Mouse (Mus musculus): ENCODE data around the gene Rnf222. TPM values are rescaled to one million over a fixed set of nuclear protein-coding genes. Genes with fewer than 3 reads are reported as not detected.

The Rnf222 gene
- polyA plus RNA-seq, 1 experiment from 2014 or later: 0.15 TPM

DNA sequence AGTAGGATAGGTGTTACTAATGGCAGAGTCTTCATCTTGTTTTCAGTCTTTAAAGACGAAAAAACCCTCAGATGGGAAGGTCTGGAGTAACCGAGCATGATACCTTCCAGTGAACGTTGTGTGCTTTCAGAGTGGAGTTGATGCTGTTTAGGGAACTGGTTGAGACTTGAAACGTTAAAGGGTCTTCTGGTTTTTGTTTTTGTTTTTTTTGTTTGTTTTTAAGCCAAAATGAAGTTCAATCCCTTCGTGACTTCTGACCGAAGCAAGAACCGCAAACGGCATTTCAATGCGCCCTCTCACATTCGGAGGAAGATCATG lies 13.7 kb downstream of the Rnf222 start:
- Histone ChIP-seq H3K27me3 (replicated peaks) (peaks cover 10% of the 10 kb centered on the region), H3K9ac (peak overlapping the region; percentile 93), H3K9me3 (no peaks in the 10 kb centered on the region), H3K4me1 (peaks cover 13% of the 10 kb centered on the region), H3K27ac (replicated peaks) (peak overlapping the region; percentile 90), H3K4me3 (peak overlapping the region; percentile 78), H3K4me2 (peak overlapping the region; percentile 82), H3K36me3 (peaks cover 46% of the 10 kb centered on the region)
- ATAC-seq (ENCODE audit: extremely low read depth, insufficient number of reproducible peaks, low FRiP score, low TSS enrichment): no peak
- WGBS: under 1% methylated on average over 10 of the region's 10 CpGs

DNA sequence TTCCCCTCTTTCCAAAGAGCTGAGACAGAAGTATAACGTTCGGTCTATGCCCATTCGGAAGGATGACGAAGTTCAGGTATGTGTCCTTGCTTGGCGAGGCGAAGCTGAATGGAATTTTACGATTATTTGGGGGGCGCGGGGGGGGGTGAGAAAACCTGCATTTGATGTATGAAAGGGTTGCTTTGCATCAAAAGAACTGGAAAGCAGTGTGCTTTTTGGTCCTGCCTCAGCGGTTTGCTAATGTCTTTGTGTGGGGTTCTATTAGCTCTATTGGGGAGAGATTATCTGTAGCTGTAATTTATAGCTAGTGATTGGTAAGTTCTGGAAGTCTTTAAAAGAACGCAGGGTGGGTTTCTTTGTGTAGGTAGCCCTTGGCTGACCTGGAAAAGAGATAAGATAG lies 14.0 kb downstream of the Rnf222 start:
- H3K4me2 ChIP-seq: peak overlapping the region; percentile 82
- WGBS: 2% methylated on average over 11 of the region's 11 CpGs
- H3K9ac ChIP-seq: peak overlapping the region; percentile 93
- H3K27ac ChIP-seq (replicated peaks): no peak overlapping the region
- H3K27me3 ChIP-seq (replicated peaks): peaks cover 10% of the 10 kb centered on the region
- H3K4me1 ChIP-seq: peaks cover 13% of the 10 kb centered on the region
- no peaks in the 10 kb centered on the region for H3K9me3 ChIP-seq
- peaks cover 50% of the 10 kb centered on the region for H3K36me3 ChIP-seq
- no peak for ATAC-seq (ENCODE audit: extremely low read depth, insufficient number of reproducible peaks, low FRiP score, low TSS enrichment)
- peak overlapping the region; percentile 78 for H3K4me3 ChIP-seq

DNA sequence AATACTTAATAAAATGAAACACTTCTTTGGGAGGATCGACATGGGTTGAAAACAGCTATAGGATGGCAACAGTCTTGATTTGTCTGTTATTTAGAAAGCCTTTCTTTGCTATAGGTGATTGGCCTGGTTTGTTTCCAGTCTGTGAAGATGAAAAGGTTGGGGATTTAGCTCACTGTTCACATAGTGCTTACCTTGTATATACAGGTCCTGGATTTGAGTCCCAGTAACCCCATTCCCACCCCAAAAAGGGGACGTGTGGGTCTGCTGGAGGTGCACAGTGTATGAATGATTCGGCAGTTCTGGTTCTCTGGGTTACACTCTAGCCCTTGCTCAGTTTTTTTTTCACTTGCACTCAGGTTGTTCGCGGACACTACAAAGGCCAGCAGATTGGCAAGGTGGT lies 14.5 kb downstream of the Rnf222 start:
- 84% methylated on average over 5 of the region's 5 CpGs for WGBS
- H3K27ac ChIP-seq (replicated peaks): no peak overlapping the region
- peak overlapping the region; percentile 93 for H3K9ac ChIP-seq
- peaks cover 50% of the 10 kb centered on the region for H3K36me3 ChIP-seq
- no peak for ATAC-seq (ENCODE audit: extremely low read depth, insufficient number of reproducible peaks, low FRiP score, low TSS enrichment)
- peaks cover 10% of the 10 kb centered on the region for H3K27me3 ChIP-seq (replicated peaks)
- no peaks in the 10 kb centered on the region for H3K9me3 ChIP-seq
- peak overlapping the region; percentile 78 for H3K4me3 ChIP-seq
- peak overlapping the region; percentile 82 for H3K4me2 ChIP-seq
- H3K4me1 ChIP-seq: peaks cover 13% of the 10 kb centered on the region

DNA sequence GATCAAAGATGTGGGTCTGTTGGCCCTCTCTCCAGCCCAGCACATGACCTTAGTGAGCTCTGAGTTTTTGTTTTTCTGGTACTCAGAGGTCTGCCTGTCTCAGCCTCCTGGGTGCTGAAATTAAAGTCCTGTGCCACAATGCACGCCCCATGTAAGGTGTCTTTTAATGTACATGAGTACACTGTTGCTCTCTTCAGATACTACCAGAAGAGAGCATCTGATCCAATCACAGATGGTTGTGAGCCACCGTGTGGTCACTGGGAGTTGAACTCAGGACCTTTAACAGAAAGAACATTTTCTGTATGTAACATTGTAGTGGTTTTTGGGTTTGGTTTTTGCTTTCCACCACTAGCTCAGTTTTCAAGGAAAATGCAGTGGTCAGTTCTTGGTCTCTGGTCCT lies 15.4 kb downstream of the Rnf222 start:
- no peak for ATAC-seq (ENCODE audit: extremely low read depth, insufficient number of reproducible peaks, low FRiP score, low TSS enrichment)
- Histone ChIP-seq H3K27ac (replicated peaks) (no peak overlapping the region), H3K9me3 (no peaks in the 10 kb centered on the region), H3K9ac (no peak overlapping the region), H3K27me3 (replicated peaks) (peaks cover 10% of the 10 kb centered on the region), H3K4me2 (no peak overlapping the region), H3K4me3 (no peak overlapping the region), H3K36me3 (peaks cover 50% of the 10 kb centered on the region), H3K4me1 (peaks cover 16% of the 10 kb centered on the region)
- WGBS: 87% methylated on average over 2 of the region's 2 CpGs

DNA sequence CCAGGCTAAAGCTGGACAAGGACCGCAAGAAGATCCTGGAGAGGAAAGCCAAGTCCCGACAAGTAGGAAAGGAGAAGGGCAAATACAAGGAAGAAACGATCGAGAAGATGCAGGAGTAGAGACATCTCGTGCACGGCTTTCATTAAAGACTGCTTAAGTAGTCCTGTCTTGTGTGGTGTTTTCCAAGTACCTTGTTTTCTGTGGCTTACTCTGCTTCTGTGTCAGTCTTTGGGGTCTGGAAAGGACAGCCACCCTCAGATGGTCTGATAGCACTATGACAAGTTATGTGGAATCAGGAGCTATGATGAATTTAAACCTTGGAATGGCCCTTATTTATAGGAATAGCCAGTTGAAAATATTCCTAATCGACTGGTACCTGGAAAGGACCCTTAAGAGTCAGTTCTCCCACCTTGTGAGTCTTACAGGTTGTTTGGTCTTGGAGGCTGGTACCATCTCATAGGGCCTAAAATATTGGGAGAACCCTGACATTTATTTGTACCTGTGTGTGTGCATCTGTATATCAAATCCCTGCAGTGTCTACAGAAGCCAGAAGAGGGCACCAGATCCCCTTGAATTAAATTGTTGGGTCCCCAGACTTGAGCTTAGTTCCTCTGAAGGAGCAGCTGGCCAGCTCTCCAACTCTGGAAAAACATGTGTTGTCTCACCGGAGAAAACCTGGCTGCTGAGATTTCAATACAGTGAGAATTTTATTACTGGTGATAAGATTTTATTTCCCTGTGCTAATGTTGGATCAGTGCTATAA lies 16.2 kb downstream of the Rnf222 start:
- Histone ChIP-seq H3K36me3 (peaks cover 50% of the 10 kb centered on the region), H3K27ac (replicated peaks) (no peak overlapping the region), H3K4me3 (no peak overlapping the region), H3K27me3 (replicated peaks) (peaks cover 7% of the 10 kb centered on the region), H3K9me3 (no peaks in the 10 kb centered on the region), H3K9ac (no peak overlapping the region), H3K4me1 (peaks cover 23% of the 10 kb centered on the region), H3K4me2 (no peak overlapping the region)
- 83% methylated on average over 8 of the region's 8 CpGs for WGBS
- ATAC-seq (ENCODE audit: extremely low read depth, insufficient number of reproducible peaks, low FRiP score, low TSS enrichment): no peak

DNA sequence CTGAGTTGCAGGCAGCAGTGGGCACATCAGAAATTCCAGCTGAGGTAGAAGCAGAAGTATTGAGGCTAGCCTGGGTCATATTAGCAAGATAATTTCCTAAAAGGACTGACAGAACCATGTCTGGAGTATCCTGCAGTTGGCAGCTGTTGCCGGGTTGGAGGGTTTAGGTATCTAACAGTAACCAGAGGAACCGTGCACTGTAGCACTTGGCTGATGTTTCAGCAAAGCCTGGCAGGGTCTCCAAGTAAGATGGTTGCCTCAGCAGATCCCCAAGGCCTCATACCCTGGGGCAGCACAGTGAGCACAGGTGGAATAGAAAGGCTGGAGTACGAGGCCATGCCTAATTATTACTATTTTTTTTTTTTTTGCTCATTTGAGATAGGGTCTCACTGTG lies 16.8 kb downstream of the Rnf222 start:
- Histone ChIP-seq H3K9ac (no peak overlapping the region), H3K4me2 (no peak overlapping the region), H3K4me3 (no peak overlapping the region), H3K27me3 (replicated peaks) (peaks cover under 1% of the 10 kb centered on the region), H3K4me1 (peaks cover 23% of the 10 kb centered on the region), H3K27ac (replicated peaks) (no peak overlapping the region), H3K9me3 (no peaks in the 10 kb centered on the region), H3K36me3 (peaks cover 50% of the 10 kb centered on the region)
- no peak for ATAC-seq (ENCODE audit: extremely low read depth, insufficient number of reproducible peaks, low FRiP score, low TSS enrichment)
- 92% methylated on average over 3 of the region's 3 CpGs for WGBS

DNA sequence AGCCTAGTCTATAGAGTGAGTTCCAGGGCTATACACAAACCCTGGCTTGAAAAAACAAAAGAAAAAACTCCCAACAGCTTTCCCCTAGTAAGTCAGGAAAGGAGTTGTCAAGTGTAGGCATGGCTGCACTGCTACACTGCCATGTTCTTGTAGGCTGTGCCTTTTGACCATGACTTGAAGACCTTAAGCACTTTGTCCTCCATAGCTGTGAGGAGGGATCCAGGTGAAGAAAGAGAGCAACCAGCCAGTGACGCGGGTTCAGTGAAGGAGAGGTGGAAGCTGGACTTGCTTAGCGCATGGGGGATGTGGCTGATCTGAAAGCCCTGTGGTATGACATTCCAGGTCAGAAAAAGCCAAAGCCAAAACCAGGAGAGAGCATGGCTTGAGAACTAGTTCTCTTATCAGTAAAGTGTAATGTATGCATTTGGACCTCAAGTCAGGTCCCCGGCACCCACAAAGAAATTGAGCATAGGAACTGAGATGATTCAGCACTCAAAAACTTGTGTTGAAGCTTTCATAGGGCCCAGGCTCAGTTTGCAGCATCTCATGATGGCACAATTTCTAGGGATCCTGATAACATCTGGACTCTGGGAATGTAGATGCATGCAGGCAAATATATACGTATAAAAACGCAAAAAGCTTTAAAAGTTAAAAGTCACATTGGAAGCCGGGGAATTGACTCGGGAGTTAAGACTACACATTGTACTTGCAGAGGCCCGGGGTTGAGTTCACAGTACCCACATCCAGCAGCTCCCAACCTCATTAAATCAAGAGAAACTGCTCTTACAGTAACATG lies 17.5 kb downstream of the Rnf222 start:
- no peaks in the 10 kb centered on the region for H3K27me3 ChIP-seq (replicated peaks)
- no peak for ATAC-seq (ENCODE audit: extremely low read depth, insufficient number of reproducible peaks, low FRiP score, low TSS enrichment)
- no peak overlapping the region for H3K4me3 ChIP-seq
- peaks cover 20% of the 10 kb centered on the region for H3K4me1 ChIP-seq
- peak overlapping the region; percentile 48; the same call in 1 of the 2 replicates for H3K27ac ChIP-seq (replicated peaks)
- 87% methylated on average over 9 of the region's 9 CpGs for WGBS
- H3K9me3 ChIP-seq: no peaks in the 10 kb centered on the region
- no peak overlapping the region for H3K4me2 ChIP-seq
- H3K9ac ChIP-seq: no peak overlapping the region
- peaks cover 50% of the 10 kb centered on the region for H3K36me3 ChIP-seq

DNA sequence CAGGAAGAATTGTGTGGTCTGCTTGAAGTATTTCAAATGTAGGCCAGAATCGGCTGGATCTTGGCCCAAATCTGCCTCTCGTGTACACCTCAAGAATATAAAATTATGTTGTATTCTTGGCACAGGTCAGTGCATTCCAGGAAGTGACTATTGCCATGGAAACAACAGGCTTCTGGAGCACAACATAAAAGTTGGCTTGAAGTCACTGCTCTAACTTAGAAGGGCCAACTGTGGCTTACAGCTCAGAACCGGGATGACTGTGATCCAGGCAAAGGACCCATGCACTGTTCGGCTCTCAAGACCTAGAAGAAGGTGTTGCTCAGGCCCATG lies 18.1 kb downstream of the Rnf222 start:
- Histone ChIP-seq H3K9me3 (no peaks in the 10 kb centered on the region), H3K4me3 (no peak overlapping the region), H3K4me1 (peaks cover 19% of the 10 kb centered on the region), H3K9ac (no peak overlapping the region), H3K27ac (replicated peaks) (0 out of 2 replicates have a peak overlapping the region, but pooled peaks have one; percentile 24), H3K36me3 (peaks cover 50% of the 10 kb centered on the region), H3K27me3 (replicated peaks) (no peaks in the 10 kb centered on the region), H3K4me2 (no peak overlapping the region)
- 67% methylated on average over 4 of the region's 4 CpGs for WGBS
- no peak for ATAC-seq (ENCODE audit: extremely low read depth, insufficient number of reproducible peaks, low FRiP score, low TSS enrichment)

DNA sequence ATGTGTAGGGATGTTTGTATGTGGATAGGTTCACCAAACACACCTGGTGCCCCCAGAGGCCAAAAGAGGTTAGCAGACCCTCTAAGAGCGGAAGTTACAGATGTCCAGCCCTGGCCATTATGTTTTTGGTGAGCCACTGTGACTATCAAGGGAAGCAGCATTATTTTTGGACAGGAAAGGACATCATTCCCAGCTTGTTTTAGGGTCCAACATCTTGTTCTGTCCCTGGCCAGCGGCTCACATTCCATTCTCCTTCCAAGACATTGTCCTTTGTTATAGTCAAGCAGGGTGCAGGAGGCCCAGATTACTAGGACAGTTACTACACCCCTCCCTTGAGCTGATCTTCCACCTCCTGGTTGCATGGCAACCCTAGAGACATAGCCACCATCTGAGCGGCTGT lies 18.9 kb downstream of the Rnf222 start:
- ATAC-seq (ENCODE audit: extremely low read depth, insufficient number of reproducible peaks, low FRiP score, low TSS enrichment): no peak
- no peak overlapping the region for H3K9ac ChIP-seq
- no peaks in the 10 kb centered on the region for H3K9me3 ChIP-seq
- peaks cover 18% of the 10 kb centered on the region for H3K4me1 ChIP-seq
- H3K27me3 ChIP-seq (replicated peaks): no peaks in the 10 kb centered on the region
- no peak overlapping the region for H3K4me2 ChIP-seq
- peaks cover 50% of the 10 kb centered on the region for H3K36me3 ChIP-seq
- no peak overlapping the region for H3K27ac ChIP-seq (replicated peaks)
- H3K4me3 ChIP-seq: no peak overlapping the region
- 79% methylated on average over 3 of the region's 3 CpGs for WGBS

DNA sequence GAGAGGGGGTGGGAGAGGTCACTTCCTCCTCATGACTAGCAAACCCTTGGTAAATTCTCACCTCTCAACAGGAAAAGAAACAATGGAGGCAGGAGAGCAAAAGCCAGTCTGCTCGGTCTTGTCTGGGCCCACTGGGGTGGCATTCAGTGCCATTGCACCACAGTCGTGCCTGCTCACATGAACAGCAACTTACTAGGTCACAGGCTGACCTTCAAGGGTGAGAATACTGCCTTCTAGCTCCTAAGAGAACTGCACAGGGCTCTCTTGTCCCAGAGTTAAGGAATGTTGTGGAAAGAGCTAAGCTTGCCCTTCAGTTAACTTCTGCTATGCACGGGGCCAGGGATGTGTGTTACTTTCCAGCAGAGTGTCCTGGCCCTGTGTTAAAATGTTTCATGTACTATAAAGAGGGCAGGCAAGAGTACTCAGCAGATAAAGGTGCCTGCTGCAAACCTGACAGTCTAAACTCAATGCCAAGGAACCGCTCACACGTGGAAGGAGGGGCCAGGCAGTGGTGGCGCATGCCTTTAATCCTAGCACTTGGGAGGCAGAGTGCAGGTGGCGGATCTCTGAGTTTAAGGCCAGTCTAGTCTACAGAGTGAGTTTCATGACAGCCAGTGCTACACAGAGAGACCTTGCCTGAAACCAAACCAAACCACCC lies 20.6 kb downstream of the Rnf222 start:
- WGBS: 36% methylated on average over 7 of the region's 7 CpGs
- peaks cover 34% of the 10 kb centered on the region for H3K36me3 ChIP-seq
- H3K9ac ChIP-seq: peak overlapping the region; percentile 38; the same call in 1 of the 2 replicates
- peaks cover 9% of the 10 kb centered on the region for H3K4me1 ChIP-seq
- peak overlapping the region; percentile 55 for H3K27ac ChIP-seq (replicated peaks)
- no peak for ATAC-seq (ENCODE audit: extremely low read depth, insufficient number of reproducible peaks, low FRiP score, low TSS enrichment)
- no peak overlapping the region for H3K4me2 ChIP-seq
- no peaks in the 10 kb centered on the region for H3K9me3 ChIP-seq
- H3K27me3 ChIP-seq (replicated peaks): no peaks in the 10 kb centered on the region
- H3K4me3 ChIP-seq: no peak overlapping the region

DNA sequence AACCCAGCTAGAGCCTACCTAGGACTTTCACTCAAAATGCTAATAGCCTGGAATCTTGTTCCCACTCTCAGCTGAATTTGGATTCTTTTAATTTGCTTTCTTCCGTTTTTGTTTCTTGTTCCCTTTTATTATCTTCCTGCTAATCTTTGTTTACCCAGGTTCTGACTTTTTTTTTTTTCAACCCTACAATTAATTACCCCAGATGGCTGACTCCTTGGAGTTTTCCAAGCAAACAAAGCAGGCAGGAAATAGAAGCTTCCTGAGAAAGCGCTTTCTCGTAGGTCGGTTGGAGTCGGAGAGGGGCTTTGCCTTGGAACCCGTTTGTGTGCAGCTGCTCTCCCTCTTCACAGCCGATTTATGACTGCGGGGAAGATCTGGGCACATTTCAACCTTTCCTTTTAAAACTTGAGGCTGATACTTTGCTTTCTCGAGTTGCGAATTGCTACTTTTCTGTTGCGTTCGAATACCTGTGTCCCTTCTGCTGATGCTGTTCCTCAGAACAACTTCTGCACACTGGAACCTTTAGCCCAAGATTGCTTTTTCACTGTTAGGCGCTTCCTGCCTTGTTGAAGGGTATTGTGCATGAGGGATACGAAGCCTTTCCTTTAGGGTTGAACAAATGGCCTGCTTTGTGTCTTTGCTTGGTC lies 23.3 kb downstream of the Rnf222 start:
- H3K27ac ChIP-seq (replicated peaks): peak overlapping the region; percentile 62
- no peaks in the 10 kb centered on the region; the same call in 1 of the 2 replicates for H3K27me3 ChIP-seq (replicated peaks)
- no peak overlapping the region for H3K9ac ChIP-seq
- no peaks in the 10 kb centered on the region for H3K9me3 ChIP-seq
- H3K4me1 ChIP-seq: peaks cover 9% of the 10 kb centered on the region
- WGBS: 50% methylated on average over 14 of the region's 14 CpGs
- H3K36me3 ChIP-seq: peaks cover 7% of the 10 kb centered on the region
- peak overlapping the region; percentile 4; the same call in 1 of the 2 replicates for H3K4me2 ChIP-seq
- no peak overlapping the region for H3K4me3 ChIP-seq
- ATAC-seq (ENCODE audit: extremely low read depth, insufficient number of reproducible peaks, low FRiP score, low TSS enrichment): no peak

Data from heart, embryonic 13.5 days (tissue).